Mouse (Mus musculus): ENCODE data around the gene Kcnab3. TPM values are rescaled to one million over a fixed set of nuclear protein-coding genes. Genes with fewer than 3 reads are reported as not detected.
"Not testable (repeated sequence)": the region's sequence is repeated elsewhere in the genome, so short reads cannot be mapped to it uniquely, and the experiment has no call there.

The Kcnab3 gene
- polyA plus RNA-seq (2015; fragmentation: Nextera tagmentation; extraction: Ambion mirVana): 1.8 and 2.5 TPM in 2 replicates

DNA sequence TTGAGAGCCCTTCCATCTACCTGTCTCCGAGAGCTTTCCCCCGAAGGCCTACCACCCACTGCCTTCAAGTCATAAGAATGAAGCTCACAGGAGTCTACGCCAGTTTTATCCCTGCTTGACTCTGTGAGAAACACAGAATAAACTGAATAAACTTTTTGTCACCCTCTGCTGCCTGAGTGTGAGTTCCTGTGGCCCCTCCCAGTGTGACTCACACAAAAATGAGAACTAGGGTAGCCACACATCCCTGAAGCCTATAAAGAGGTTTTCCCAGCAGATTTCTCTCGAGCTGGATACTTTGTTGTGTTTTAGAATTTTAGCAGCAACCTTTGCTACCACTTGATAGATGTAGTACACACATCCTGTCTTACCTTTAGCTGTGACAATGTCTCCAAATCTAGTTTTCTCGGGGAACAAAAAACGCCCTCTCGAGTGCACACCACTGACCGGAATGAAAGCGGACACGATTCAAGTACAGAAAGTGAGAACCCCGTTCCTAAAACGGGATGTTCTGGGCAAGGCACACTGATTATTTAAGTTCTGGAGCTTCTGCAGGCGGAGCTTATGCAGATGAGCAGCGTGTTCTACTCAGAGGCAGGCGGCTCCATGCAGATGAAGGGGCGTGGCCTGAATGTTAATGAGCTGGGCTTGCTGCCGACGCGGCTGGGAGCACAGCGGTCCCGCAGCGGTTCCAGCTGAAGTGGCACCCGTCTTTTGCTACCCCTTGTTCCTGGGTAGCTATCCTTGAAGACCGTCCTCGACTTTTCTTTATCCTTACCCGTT lies at the start of gene Kcnab3:
Kcnab3 (plus strand) TSS at position 631 of the 780 bp plus-strand sequence.
- Histone ChIP-seq H3K4me1 (peaks cover 42% of the 10 kb centered on the region), H3K36me3 (peaks cover 4% of the 10 kb centered on the region; the same call in 1 of the 2 replicates), H3K9ac (peak within 1 kb of the TSS; percentile 73), H3K27ac (peak within 1 kb of the TSS; percentile 11; the same call in 1 of the 2 replicates), H3K4me3 (peak within 1 kb of the TSS; percentile 55), H3K4me2 (peak within 1 kb of the TSS; percentile 96), H3K27me3 (peaks cover 35% of the 10 kb centered on the region), H3K9me3 (no peaks in the 10 kb centered on the region)
- peak; percentile 43; the same call in 1 of the 2 replicates for ATAC-seq (ENCODE audit: insufficient number of reproducible peaks, insufficient read depth, low FRiP score, low TSS enrichment, low read depth)
- 11% methylated on average over 26 of the region's 26 CpGs for WGBS

- Histone ChIP-seq H3K4me3 (no peak overlapping the region), H3K36me3 (no peaks in the 10 kb centered on the region), H3K27me3 (no peaks in the 10 kb centered on the region), H3K9me3 (no peaks in the 10 kb centered on the region), H3K4me1 (0 out of 2 replicates have a peak, but pooled peaks cover 2% of the 10 kb centered on the region), H3K27ac (no peak overlapping the region), H3K4me2 (no peak overlapping the region), H3K9ac (no peak overlapping the region)
- ATAC-seq (ENCODE audit: insufficient number of reproducible peaks, insufficient read depth, low FRiP score, low TSS enrichment, low read depth): no peak
- WGBS: 56% methylated on average over 5 of the region's 5 CpGs
Observed at GRCm38 (mm10) chr11:69277267-69277666, 48.8 kb upstream of the Kcnab3 start.

DNA sequence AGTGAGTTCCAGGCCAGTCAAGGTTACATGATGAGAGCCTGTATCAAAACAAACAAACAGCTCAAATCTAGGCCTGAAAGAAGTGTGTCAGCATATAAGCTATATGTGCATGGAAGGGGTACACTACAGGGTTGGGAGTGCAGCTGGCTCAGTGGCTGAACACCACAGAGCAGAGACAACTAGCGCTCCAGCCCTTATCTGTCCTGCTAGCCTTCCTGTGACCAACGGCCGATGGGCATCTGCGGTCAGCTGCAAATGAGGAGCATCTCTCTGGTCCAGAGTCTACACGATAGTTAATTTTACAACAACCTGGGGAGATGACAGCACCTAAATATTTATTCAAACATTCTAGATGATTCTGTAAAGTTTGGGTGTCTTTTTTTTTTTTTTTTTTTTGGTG lies 34.9 kb upstream of the Kcnab3 start:
- Histone ChIP-seq H3K9me3 (no peaks in the 10 kb centered on the region), H3K4me3 (no peak overlapping the region), H3K4me1 (no peaks in the 10 kb centered on the region), H3K4me2 (no peak overlapping the region), H3K27me3 (no peaks in the 10 kb centered on the region), H3K9ac (no peak overlapping the region), H3K36me3 (peaks cover 4% of the 10 kb centered on the region; the same call in 1 of the 2 replicates), H3K27ac (no peak overlapping the region)
- ATAC-seq (ENCODE audit: insufficient number of reproducible peaks, insufficient read depth, low FRiP score, low TSS enrichment, low read depth): no peak
- WGBS: 92% methylated on average over 5 of the region's 5 CpGs

GRCm38 (mm10) chr11:69295286-69295685 lies 30.8 kb upstream of the Kcnab3 start:
- H3K27ac ChIP-seq: no peak overlapping the region
- H3K4me2 ChIP-seq: no peak overlapping the region
- H3K27me3 ChIP-seq: no peaks in the 10 kb centered on the region
- no peak for ATAC-seq (ENCODE audit: insufficient number of reproducible peaks, insufficient read depth, low FRiP score, low TSS enrichment, low read depth)
- H3K36me3 ChIP-seq: peaks cover 34% of the 10 kb centered on the region
- H3K9me3 ChIP-seq: no peaks in the 10 kb centered on the region
- no peak overlapping the region for H3K4me3 ChIP-seq
- no peak overlapping the region for H3K9ac ChIP-seq
- WGBS: 84% methylated on average over 3 of the region's 3 CpGs
- no peaks in the 10 kb centered on the region for H3K4me1 ChIP-seq

GRCm38 (mm10) chr11:69297799-69298198 lies 28.3 kb upstream of the Kcnab3 start:
- Histone ChIP-seq H3K36me3 (peaks cover 54% of the 10 kb centered on the region), H3K27ac (no peak overlapping the region), H3K9me3 (no peaks in the 10 kb centered on the region), H3K4me3 (no peak overlapping the region), H3K9ac (no peak overlapping the region), H3K27me3 (no peaks in the 10 kb centered on the region), H3K4me1 (no peaks in the 10 kb centered on the region), H3K4me2 (no peak overlapping the region)
- 88% methylated on average over 2 of the region's 2 CpGs for WGBS
- ATAC-seq (ENCODE audit: insufficient number of reproducible peaks, insufficient read depth, low FRiP score, low TSS enrichment, low read depth): no peak

DNA sequence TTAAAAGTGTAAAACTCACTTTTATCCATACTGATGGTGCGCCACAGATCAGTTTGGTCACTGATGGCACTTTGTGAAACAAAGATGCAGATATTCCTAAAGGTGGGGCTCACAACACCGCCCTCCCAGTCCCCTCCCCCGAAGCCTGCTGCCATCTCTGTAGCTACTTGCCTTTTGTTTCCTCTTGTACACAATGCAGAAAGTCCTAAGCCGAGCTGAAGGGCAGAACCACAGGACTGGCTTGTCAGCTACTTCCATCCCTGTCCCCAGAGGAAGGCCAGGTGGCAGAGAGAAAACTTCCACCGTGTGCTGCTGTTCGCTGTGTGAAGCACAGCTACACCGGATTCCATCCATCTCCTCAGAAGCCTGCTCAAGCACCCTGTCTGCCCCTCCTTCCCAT lies 27.8 kb upstream of the Kcnab3 start:
- Histone ChIP-seq H3K4me2 (no peak overlapping the region), H3K27me3 (no peaks in the 10 kb centered on the region), H3K9me3 (no peaks in the 10 kb centered on the region), H3K9ac (no peak overlapping the region), H3K27ac (no peak overlapping the region), H3K4me3 (no peak overlapping the region), H3K36me3 (peaks cover 58% of the 10 kb centered on the region), H3K4me1 (no peaks in the 10 kb centered on the region)
- WGBS: 77% methylated on average over 7 of the region's 7 CpGs
- no peak for ATAC-seq (ENCODE audit: insufficient number of reproducible peaks, insufficient read depth, low FRiP score, low TSS enrichment, low read depth)

DNA sequence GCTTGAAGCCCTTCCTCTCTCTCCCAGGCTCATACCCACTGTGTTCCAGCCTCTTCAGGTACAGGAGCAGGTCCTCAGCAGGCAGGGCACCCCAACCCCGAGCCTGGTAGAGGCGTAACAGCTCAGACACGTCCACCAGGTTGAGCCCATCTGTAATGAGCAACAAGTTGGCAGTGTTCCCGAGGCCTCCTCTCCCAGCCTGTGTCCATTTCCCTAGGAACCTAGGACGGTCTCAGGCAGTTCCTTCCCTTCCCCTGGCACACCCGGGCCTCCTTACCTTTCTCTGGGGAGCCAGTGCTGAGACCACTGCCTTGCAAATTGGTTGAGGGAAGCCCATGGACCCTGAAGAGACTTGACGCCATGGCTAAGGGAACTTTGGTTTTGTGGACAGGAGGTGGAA lies 23.2 kb upstream of the Kcnab3 start:
- peaks cover 90% of the 10 kb centered on the region for H3K36me3 ChIP-seq
- H3K4me2 ChIP-seq: no peak overlapping the region
- H3K9me3 ChIP-seq: no peaks in the 10 kb centered on the region
- WGBS: 82% methylated on average over 7 of the region's 7 CpGs
- H3K9ac ChIP-seq: no peak overlapping the region
- no peak overlapping the region for H3K4me3 ChIP-seq
- no peak for ATAC-seq (ENCODE audit: insufficient number of reproducible peaks, insufficient read depth, low FRiP score, low TSS enrichment, low read depth)
- no peak overlapping the region for H3K27ac ChIP-seq
- no peaks in the 10 kb centered on the region for H3K4me1 ChIP-seq
- no peaks in the 10 kb centered on the region for H3K27me3 ChIP-seq

GRCm38 (mm10) chr11:69305291-69305690 lies 20.8 kb upstream of the Kcnab3 start:
- no peak for ATAC-seq (ENCODE audit: insufficient number of reproducible peaks, insufficient read depth, low FRiP score, low TSS enrichment, low read depth)
- H3K36me3 ChIP-seq: peaks cover 92% of the 10 kb centered on the region
- no peak overlapping the region for H3K9ac ChIP-seq
- H3K4me3 ChIP-seq: no peak overlapping the region
- no peak overlapping the region for H3K27ac ChIP-seq
- WGBS: 91% methylated on average over 9 of the region's 9 CpGs
- H3K9me3 ChIP-seq: no peaks in the 10 kb centered on the region
- H3K4me1 ChIP-seq: no peaks in the 10 kb centered on the region
- no peak overlapping the region for H3K4me2 ChIP-seq
- H3K27me3 ChIP-seq: no peaks in the 10 kb centered on the region

DNA sequence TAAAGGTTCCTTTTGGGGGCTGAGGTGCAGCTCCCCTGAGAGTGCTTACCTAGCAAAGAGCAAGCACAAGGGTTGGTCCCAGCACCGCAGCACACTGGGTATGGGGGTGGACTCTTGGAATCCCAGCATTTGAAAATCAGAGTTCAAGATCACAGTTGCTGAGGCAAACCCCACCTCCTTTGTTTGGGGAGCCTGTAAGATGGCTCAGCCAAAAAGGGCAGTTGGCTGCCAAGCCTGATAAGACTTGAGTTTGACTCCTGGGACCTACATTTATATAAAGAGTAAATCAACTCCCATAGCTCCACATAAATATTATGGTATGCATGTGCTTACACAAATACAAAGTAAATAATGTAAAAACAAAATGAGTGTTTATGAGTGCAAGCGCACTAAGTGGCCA lies 20.0 kb upstream of the Kcnab3 start:
- Histone ChIP-seq H3K4me3 (no peak overlapping the region), H3K9me3 (no peaks in the 10 kb centered on the region), H3K27ac (no peak overlapping the region), H3K27me3 (no peaks in the 10 kb centered on the region), H3K4me1 (no peaks in the 10 kb centered on the region), H3K9ac (no peak overlapping the region), H3K36me3 (peaks cover 96% of the 10 kb centered on the region), H3K4me2 (no peak overlapping the region)
- WGBS: 96% methylated on average over 2 of the region's 2 CpGs
- ATAC-seq (ENCODE audit: insufficient number of reproducible peaks, insufficient read depth, low FRiP score, low TSS enrichment, low read depth): no peak

GRCm38 (mm10) chr11:69311266-69311665 lies 14.8 kb upstream of the Kcnab3 start:
- no peaks in the 10 kb centered on the region for H3K9me3 ChIP-seq
- no peaks in the 10 kb centered on the region for H3K4me1 ChIP-seq
- H3K4me2 ChIP-seq: no peak overlapping the region
- WGBS: 78% methylated on average over 7 of the region's 7 CpGs
- no peak overlapping the region for H3K4me3 ChIP-seq
- peaks cover 89% of the 10 kb centered on the region for H3K36me3 ChIP-seq
- no peak overlapping the region for H3K27ac ChIP-seq
- H3K27me3 ChIP-seq: no peaks in the 10 kb centered on the region
- no peak overlapping the region for H3K9ac ChIP-seq
- no peak for ATAC-seq (ENCODE audit: insufficient number of reproducible peaks, insufficient read depth, low FRiP score, low TSS enrichment, low read depth)

GRCm38 (mm10) chr11:69316361-69316760 lies 9.7 kb upstream of the Kcnab3 start:
- 100% methylated on average over 6 of the region's 6 CpGs for WGBS
- H3K36me3 ChIP-seq: peaks cover 86% of the 10 kb centered on the region
- H3K9ac ChIP-seq: no peak overlapping the region
- no peak overlapping the region for H3K4me3 ChIP-seq
- no peaks in the 10 kb centered on the region for H3K4me1 ChIP-seq
- no peak for ATAC-seq (ENCODE audit: insufficient number of reproducible peaks, insufficient read depth, low FRiP score, low TSS enrichment, low read depth)
- no peaks in the 10 kb centered on the region for H3K9me3 ChIP-seq
- H3K4me2 ChIP-seq: no peak overlapping the region
- no peaks in the 10 kb centered on the region for H3K27me3 ChIP-seq
- no peak overlapping the region for H3K27ac ChIP-seq

- ATAC-seq (ENCODE audit: insufficient number of reproducible peaks, insufficient read depth, low FRiP score, low TSS enrichment, low read depth); H3K27me3 ChIP-seq; H3K9me3 ChIP-seq; H3K27ac ChIP-seq; H3K9ac ChIP-seq; H3K4me3 ChIP-seq; H3K4me2 ChIP-seq: not testable (repeated sequence)
- Histone ChIP-seq H3K36me3 (peaks cover 74% of the 10 kb centered on the region), H3K4me1 (peaks cover 15% of the 10 kb centered on the region)
- 90% methylated on average over 3 of the region's 3 CpGs for WGBS
Observed at GRCm38 (mm10) chr11:69318000-69318399, 8.1 kb upstream of the Kcnab3 start.

Data from embryonic facial prominence, embryonic 13.5 days (tissue).